Mouse (Mus musculus) spleen, adult 18-20 months (tissue): ENCODE data around the gene Arhgap44.

ENCODE experiments used
- DNase-seq, 2 experiments: peaks; one replicate each; pipeline ENCODE4 v3.0.0; 2022; ENCODE audit warnings: mixed read lengths in 2 of 2

The Arhgap44 gene

GRCm38 (mm10) chr11:65135251-65135739 is 27.5 kb downstream of the Arhgap44 start:
- DNase-seq: no peak

DNA sequence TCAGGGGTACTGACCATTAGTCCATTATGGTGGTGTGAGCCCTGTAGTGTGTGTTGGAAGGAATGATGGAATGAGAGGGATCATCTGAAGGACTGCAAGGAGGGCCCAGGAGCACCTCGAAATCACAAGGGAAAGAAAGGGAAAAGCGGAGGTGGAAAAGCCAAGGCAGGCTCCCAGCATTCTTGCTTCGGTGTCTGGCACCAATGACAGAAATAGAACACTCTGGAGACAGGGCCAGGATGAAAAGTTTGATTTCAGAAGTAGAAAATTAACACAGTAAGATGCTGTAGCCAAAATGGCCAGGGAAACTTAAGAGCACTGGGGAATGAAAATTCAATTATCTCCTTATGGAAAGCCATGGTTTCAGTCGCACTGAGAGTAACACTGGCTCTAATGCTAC is 29.1 kb downstream of the Arhgap44 start:
- DNase-seq: no peak

DNA sequence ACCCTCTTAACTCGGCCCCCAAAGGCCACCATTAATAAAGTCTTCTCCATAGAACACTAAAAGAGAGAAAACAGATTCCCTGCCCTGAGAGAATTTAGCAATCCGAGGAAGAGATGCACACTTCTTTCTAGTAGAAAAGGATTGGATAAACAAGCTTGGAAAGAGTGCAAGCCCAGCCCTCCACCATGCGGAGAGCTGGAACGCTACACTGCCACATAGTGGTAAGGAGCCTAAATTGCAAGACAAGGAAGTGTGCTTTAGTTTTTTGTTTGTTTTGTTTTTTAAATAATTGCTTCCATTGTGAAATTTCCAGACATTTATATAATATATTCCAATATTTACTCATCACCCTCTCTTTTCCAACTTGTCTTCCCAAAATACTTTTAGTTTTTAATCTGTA is 33.7 kb downstream of the Arhgap44 start:
- no peak for DNase-seq

GRCm38 (mm10) chr11:65128666-65129065 is 34.1 kb downstream of the Arhgap44 start:
- no peak for DNase-seq

DNA sequence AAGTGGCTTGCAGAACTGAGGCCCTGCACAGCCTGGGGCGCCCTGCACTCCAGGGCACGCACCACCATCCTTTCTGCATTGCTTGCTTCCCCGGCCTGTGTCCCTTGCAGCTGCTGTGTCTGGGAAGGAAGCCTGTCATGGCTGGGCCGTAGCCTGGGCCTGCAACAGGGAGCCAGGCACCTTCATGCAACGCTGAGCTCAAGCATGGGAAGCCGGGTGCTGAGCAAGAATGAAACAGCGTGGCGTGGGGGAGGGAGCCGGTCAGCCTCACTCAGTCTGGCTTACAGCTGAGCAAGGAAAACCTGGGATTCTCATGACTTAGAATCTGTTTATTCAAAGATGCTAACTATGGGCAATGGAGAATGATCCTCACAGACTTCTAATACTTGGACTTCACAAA is 36.2 kb downstream of the Arhgap44 start:
- DNase-seq: no peak

DNA sequence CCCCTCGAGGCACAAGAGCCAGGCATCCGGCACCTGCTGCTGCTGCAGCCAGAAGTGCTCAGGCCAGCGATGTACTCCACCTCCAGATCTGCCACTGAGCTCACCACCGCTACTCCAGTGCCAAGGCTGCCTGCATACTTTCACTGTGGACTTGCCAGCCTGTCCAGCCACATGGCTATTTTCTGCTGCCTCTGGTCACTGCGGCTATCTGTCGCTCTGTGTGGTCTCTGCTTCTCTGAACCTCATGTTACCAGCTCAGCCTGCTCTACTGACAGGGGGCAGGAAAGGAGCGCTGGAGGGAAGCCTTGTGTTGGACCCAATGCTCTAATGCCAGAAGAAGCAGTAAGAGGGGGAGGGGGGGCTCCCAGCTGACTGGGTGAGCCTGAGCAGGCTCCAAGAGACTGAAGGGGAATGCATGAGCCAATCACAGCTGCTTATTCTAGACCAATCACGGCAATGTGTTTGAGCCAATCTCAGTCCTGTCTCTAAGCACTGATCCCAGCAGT is 37.8 kb downstream of the Arhgap44 start:
- no peak for DNase-seq

- no peak for DNase-seq
Measured at GRCm38 (mm10) chr11:65120276-65120675, 42.5 kb downstream of the Arhgap44 start.

- DNase-seq: no peak
Measured at GRCm38 (mm10) chr11:65115811-65116210, 47.0 kb downstream of the Arhgap44 start.

DNA sequence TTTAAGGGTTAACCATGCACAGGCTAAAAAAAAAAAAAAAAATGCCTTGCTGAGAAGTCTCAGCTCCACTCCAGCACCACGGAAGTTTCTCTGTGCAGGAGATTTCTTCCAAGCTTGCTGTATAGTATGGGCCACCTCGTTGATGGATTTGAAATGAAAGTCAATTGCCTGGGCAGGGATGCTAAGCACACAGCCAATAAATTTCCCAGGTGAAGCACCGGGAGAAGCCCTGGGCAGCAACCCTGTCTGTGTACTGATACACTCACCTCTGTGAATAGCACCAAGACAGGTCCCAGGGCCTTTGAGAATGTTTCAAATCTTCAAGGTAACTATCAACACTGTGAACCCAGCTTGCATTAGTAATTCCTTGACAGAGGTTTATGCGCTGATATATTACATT is 50.7 kb downstream of the Arhgap44 start:
- DNase-seq: no peak

DNA sequence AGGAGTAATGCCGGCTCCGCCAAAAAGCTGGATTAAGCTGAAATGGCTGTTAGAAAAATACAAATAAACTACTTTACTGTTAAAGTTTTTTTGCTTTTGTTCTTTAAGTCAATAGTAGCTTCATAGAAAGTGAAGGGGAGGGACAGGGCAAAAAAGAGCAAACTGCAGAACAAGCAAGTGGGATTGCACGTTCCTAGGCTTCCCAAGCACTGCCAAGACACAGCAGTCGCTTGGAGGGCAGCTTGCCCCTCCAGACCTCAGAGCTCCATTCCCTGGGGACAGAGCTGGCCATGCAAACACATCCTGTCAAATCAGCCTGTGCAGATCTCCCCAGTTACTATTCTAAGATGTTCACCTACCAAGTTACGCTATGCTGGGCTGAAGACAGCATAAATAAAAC is 51.1 kb downstream of the Arhgap44 start:
- DNase-seq: no peak

- no peak for DNase-seq
Measured at GRCm38 (mm10) chr11:65110058-65110457, 52.7 kb downstream of the Arhgap44 start.

DNA sequence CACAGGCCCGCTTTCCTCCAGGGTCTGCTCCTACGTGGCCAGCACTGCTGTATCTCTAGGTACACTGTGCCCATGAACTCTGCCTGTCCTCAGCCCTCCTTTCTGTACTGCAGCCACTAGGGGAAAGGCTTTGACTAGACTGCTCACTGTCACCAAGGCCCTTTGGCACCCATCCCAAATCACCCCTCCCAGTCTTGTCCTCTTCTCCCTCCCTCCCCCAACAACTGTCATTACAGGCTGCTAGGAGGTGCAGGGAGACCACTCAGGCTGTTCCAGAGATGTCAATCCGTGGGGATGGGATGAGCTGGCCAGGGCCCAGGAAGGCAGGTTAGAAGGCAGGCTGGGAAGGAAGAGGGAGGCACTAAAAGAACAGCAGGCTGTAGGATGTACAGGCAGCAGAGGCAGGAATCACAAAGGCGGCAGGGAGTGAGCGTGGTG is 55.0 kb downstream of the Arhgap44 start:
- DNase-seq: no peak

DNA sequence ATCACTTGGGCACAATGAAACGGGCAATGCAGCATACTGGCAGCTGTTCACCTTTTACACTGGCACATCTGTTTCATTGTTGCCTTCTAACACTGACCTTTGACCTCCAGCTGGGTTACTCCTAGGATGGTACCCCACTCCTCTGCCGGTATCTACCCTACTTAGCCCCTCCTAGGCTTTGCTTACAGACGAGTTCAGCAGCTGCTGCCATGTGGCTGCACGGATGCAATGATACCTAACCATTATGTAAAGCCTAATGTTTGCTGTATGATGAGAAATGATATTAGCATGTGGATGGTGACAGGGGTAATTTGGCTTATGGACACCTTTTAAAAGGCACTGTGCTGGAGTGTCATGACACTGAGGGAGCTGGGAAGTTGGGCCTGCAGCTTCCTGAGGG is 55.6 kb downstream of the Arhgap44 start:
- no peak for DNase-seq

DNA sequence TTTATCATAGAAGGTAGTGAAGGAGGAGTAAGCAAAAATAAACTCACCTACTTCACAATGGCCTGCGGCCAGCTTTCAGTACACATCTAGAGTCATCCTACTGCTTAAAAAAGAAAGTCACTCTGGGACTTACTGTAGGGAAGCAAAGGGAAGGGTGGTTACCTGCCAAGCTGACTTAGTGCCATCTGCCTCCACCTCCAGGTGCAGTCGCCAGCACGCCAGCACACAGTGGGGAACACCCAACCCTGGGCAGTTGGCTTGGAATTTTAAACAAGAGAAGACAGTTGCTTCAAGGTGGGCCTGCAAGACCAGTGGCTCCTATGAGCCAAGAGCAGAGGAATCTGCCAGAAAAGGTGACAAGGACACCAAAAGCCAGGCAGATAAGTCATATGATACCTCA is 58.7 kb downstream of the Arhgap44 start:
- no peak for DNase-seq

GRCm38 (mm10) chr11:65101206-65101605 is 61.6 kb downstream of the Arhgap44 start:
- no peak for DNase-seq

GRCm38 (mm10) chr11:65100031-65100430 is 62.7 kb downstream of the Arhgap44 start:
- no peak for DNase-seq

GRCm38 (mm10) chr11:65097526-65098070 is 65.2 kb downstream of the Arhgap44 start:
- DNase-seq: no peak

DNA sequence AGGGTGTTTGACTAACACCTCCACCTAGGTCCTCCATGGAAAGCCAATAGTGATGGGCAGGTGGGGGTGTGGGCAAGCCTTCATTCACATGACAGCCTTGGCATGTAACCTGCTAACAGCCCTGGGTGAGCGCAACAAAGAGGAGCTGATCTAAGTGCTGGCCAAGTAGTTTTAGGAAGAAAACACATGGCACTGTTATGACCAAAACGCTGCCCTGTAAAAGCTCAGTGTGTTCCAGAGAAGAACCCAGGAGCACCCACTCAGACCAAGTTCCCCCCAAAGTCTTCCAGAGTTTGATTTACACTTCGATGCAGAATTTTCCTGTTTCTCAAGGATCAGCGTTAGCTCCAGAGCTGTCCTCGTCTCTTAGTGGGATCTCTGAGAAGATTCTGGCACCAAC is 65.9 kb downstream of the Arhgap44 start:
- DNase-seq: no peak

- DNase-seq: no peak
Measured at GRCm38 (mm10) chr11:65092851-65093250, 69.9 kb downstream of the Arhgap44 start.

GRCm38 (mm10) chr11:65090386-65090785 is 72.4 kb downstream of the Arhgap44 start:
- DNase-seq: no peak

DNA sequence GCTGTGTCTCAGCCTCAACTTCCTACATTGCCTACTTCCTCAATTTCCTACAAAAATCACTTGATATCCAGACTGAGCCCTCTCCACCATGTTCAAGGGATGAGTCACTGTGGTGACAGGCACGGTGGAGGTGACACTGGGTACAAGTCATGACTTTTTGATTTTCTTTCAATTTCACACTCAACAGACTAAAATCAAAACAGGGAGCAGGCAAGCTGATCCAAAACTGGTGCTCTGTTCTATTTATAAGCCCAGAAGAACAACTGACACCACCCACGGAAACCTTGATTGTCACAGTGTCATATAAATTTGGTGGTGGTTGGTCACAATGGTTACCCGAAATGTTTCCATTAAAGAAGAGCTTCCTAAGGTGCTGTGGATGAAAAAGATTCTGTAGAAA is 72.8 kb downstream of the Arhgap44 start:
- no peak for DNase-seq

GRCm38 (mm10) chr11:65089282-65089681 is 73.5 kb downstream of the Arhgap44 start:
- no peak for DNase-seq

DNA sequence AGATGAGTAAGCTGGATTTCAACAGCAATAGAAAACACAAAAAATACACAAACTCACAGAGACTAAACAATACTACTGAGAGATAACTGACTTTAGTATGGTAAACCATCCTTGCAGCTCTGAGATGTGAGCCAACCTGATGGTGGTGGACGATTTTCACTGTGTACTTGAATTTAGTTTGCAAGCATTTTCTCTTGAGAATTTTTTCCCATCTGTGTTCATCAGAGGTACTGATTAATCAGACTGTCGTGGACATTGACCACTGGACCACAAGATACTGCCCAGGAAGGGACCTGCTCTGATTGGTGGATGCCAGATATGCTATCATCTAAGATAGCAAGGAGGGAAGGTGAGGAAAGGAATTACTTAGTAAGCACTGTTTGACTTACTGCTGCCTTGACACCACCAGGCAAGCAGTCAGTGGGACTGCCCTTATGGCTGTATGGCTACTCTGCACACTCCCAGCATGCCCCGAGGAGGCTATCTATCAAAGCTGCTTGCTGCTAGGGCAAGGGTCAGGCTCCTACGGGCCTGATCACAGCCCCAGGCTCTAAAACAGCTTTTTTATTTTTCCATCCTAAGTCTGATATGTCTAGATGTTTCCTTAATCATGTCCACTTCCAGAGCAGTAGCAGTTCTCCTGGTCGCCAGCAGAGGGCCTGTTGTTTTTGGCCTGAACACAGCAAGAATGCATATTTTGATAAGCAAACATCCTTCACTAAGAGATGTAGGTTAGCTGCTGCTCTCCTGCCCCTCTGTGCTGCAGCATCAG is 74.1 kb downstream of the Arhgap44 start:
- DNase-seq: no peak

GRCm38 (mm10) chr11:65080761-65081160 is 82.0 kb downstream of the Arhgap44 start:
- DNase-seq: no peak
